Mouse (Mus musculus) heart, embryonic 14.5 days (tissue): Measurements from ENCODE around the gene Bpifb9a. TPM values are rescaled to one million over a fixed set of nuclear protein-coding genes. Genes with fewer than 3 reads are reported as not detected.
"Not testable (repeated sequence)": the region's sequence is repeated elsewhere in the genome, so short reads cannot be mapped to it uniquely, and the experiment has no call there.

Experiments used
- ATAC-seq: fragments of 200-750 bp; cut with Nextera tagmentation; 2 replicates; pipeline ENCODE4 v1.8.0; 2017; ENCODE audit warnings: low read depth, moderate TSS enrichment; ENCODE audit not compliant: insufficient number of reproducible peaks, insufficient read depth, low FRiP score
- H3K27ac ChIP-seq, 2 experiments: fragments of 200-500 bp in 1 of 2; fragments of 300-500 bp in 1 of 2; sonication (generic) in 1 of 2; replicated peaks in 1 of 2; 2 replicates each; pipeline ENCODE4 v1.5.1; 2012 to 2014; ENCODE audit warnings: low read depth in 2 of 2, low read length in 2 of 2, control low read depth in 1 of 2, mild to moderate bottlenecking in 1 of 2, mixed read lengths in 1 of 2; ENCODE audit not compliant: control insufficient read depth in 1 of 2, insufficient read depth in 1 of 2
- H3K27me3 ChIP-seq: fragments of 300-500 bp; sonication (generic); 2 replicates; pipeline ENCODE4 v1.6.1; 2014; ENCODE audit warnings: mild to moderate bottlenecking, low read length, control low read depth; ENCODE audit not compliant: control insufficient read depth, insufficient read depth
- H3K36me3 ChIP-seq: fragments of 300-500 bp; sonication (generic); 2 replicates; pipeline ENCODE4 v1.6.1; 2014; ENCODE audit warnings: mild to moderate bottlenecking, control low read depth, low read length, mixed read lengths; ENCODE audit not compliant: control insufficient read depth, insufficient read depth
- H3K4me1 ChIP-seq, 2 experiments: fragments of 200-500 bp in 1 of 2; fragments of 300-500 bp in 1 of 2; sonication (generic) in 1 of 2; 2 replicates each; pipeline ENCODE4 v1.6.1; 2012 to 2014; ENCODE audit warnings: low read length in 2 of 2, control low read depth in 1 of 2, mixed read lengths in 1 of 2; ENCODE audit not compliant: control insufficient read depth in 2 of 2, insufficient read depth in 2 of 2
- H3K4me2 ChIP-seq: fragments of 300-500 bp; sonication (generic); 2 replicates; pipeline ENCODE4 v1.6.1; 2014; ENCODE audit warnings: mild to moderate bottlenecking, low read length
- H3K4me3 ChIP-seq, 2 experiments: fragments of 200-500 bp in 1 of 2; fragments of 300-500 bp in 1 of 2; sonication (generic) in 1 of 2; 2 replicates each; pipeline ENCODE4 v1.5.1; 2012 to 2014; ENCODE audit warnings: low read length in 2 of 2, mild to moderate bottlenecking in 2 of 2, control low read depth in 1 of 2, low read depth in 1 of 2, moderate library complexity in 1 of 2; ENCODE audit not compliant: control insufficient read depth in 1 of 2, insufficient read depth in 1 of 2
- H3K9ac ChIP-seq: fragments of 300-500 bp; sonication (generic); 2 replicates; pipeline ENCODE4 v1.6.1; 2014; ENCODE audit warnings: mild to moderate bottlenecking, low read length
- H3K9me3 ChIP-seq: fragments of 300-500 bp; sonication (generic); 2 replicates; pipeline ENCODE4 v1.6.1; 2016; ENCODE audit warnings: low read length, control low read depth; ENCODE audit not compliant: control insufficient read depth
- WGBS: fragments of 180-500 bp; shearing (Covaris S2); extraction: QIAGEN DNeasy Blood & Tissue Kit; methylation state at CpG from one replicate; pipeline ENCODE4 v1.1.7; 2014; 5-methylcytosine and 5-hydroxymethylcytosine counted together
- polyA plus RNA-seq: library from polyadenylated mRNA; unstranded; fragments of >200 nt; fragmentation: Nextera tagmentation; extraction: Ambion mirVana; gene quantifications from 2 replicates; pipeline ENCODE4 v1.2.1, GENCODE M21; 2014

Gene Bpifb9a
- polyA plus RNA-seq, 1 experiment from 2014 or later = not detected

DNA sequence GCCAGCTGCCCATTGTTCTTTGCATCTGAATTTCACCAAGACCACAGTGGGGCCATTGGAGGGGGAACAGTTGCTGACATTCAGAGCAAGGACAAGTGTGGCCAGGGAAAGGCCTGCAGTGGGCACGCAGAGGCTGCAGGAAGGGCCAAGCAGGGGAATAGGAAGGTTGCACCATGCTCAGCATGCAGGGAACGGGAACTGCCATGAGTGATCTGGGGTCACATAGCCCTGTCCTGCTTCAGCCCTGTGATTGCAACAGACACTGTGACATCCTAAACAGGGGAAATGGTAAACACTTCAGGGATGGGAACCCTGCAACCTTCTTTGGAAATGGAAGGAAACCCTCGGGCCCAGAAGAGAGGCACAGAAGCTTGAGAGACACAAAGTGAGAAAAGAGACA, 47.0 kb downstream of the Bpifb9a start:
- H3K9ac ChIP-seq, H3K4me1 ChIP-seq, H3K9me3 ChIP-seq, H3K27ac ChIP-seq, H3K4me2 ChIP-seq, ATAC-seq, H3K4me3 ChIP-seq, H3K27me3 ChIP-seq, H3K36me3 ChIP-seq: not testable (repeated sequence)
- WGBS = 82% methylated on average over 1 of the region's 3 CpGs

DNA sequence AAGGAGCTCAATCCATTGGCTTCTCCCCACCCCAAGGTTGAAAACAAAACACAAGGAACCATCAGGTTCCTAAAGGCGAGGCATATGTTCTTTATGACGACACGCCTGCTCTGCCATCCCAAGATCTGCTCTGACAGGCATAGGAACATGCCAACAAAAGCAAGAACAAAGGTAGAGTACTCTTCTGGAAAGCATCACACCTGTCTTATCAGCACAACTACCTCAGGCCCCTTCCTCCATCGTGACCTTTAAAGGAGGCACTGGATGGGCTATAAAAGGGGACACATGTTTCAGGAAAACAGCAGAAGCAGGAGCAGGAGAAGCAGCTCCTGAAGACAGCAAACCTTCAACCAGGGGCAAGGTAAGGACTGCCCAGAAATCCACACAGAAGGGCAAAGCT, 49.3 kb downstream of the Bpifb9a start, which contains the start of gene Bpifb9b:
Gene Bpifb9b (plus strand): TSS at position 301 of the 400 bp plus-strand sequence.
- H3K27me3 ChIP-seq, H3K4me2 ChIP-seq, H3K9me3 ChIP-seq, H3K27ac ChIP-seq, ATAC-seq, H3K4me3 ChIP-seq, H3K9ac ChIP-seq, H3K4me1 ChIP-seq, H3K36me3 ChIP-seq: not testable (repeated sequence)
- 67% methylated on average over 4 of the region's 4 CpGs for WGBS

DNA sequence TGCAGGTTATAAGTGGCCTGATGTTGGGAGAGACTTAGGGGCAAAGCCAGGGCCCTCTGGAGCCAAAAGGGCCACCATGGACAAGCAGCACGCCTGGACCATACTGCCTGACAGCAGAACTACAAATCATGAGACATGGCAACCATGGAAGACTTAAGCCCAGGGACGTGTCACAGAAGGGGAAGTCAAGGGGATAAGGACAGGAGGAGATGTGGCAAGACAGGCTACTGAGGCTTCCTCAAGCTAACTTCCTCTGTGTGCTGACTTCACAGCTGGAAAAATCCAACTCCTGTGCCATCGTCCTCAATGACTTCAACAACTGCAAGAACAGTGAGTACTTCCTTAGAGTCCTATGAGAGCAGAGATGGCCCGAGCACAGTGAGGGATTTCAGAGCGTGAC, 56.1 kb downstream of the Bpifb9a start:
- not testable (repeated sequence) for H3K4me2 ChIP-seq, H3K27ac ChIP-seq, H3K9me3 ChIP-seq, H3K9ac ChIP-seq, H3K36me3 ChIP-seq, H3K4me3 ChIP-seq, ATAC-seq, H3K4me1 ChIP-seq, H3K27me3 ChIP-seq
- 69% methylated on average over 5 of the region's 5 CpGs for WGBS

Other genes with a start within 250 kb of the Bpifb9a start
- not detected in 2 replicates for gene Bpifa2, start 249.6 kb upstream of the Bpifb9a start, polyA plus RNA-seq
- not detected in 2 replicates for gene Bpifa3, start 127.5 kb upstream of the Bpifb9a start, polyA plus RNA-seq
- not detected in 2 replicates for gene Bpifa1, start 115.0 kb upstream of the Bpifb9a start, polyA plus RNA-seq
- not detected in 2 replicates for gene Bpifa5, start 95.2 kb upstream of the Bpifb9a start, polyA plus RNA-seq
- 0.12 and 0.32 TPM in 2 replicates for gene Bpifb1, start 67.0 kb upstream of the Bpifb9a start, polyA plus RNA-seq
- 0.28 and 0.35 TPM in 2 replicates for gene Bpifb5, start 34.1 kb upstream of the Bpifb9a start, polyA plus RNA-seq
- not detected in 2 replicates for gene Bpifb9b, start 49.4 kb downstream of the Bpifb9a start, polyA plus RNA-seq
- gene Cdk5rap1, start 115.2 kb downstream of the Bpifb9a start, polyA plus RNA-seq = 10.1 and 14.4 TPM in 2 replicates
- gene Snta1, start 150.2 kb downstream of the Bpifb9a start, polyA plus RNA-seq = 23.7 and 26.9 TPM in 2 replicates
- gene Cbfa2t2, start 178.6 kb downstream of the Bpifb9a start, polyA plus RNA-seq = 30.8 and 35.1 TPM in 2 replicates